Mouse (Mus musculus) liver, embryonic 16.5 days (tissue): Measurements from ENCODE around the gene Klf16. TPM values are rescaled to one million over a fixed set of nuclear protein-coding genes. Genes with fewer than 3 reads are reported as not detected.

ENCODE experiments used
- ATAC-seq: fragments of 200-750 bp; cut with Nextera tagmentation; 2 replicates; pipeline ENCODE4 v1.8.0; 2017; ENCODE audit warnings: low read depth, mild to moderate bottlenecking, moderate number of reproducible peaks, moderate library complexity
- H3K27ac ChIP-seq: fragments of 300-500 bp; sonication (generic); 2 replicates; pipeline ENCODE4 v1.5.1; 2014; ENCODE audit warnings: mild to moderate bottlenecking, low read length
- H3K27me3 ChIP-seq: fragments of 300-500 bp; sonication (generic); 2 replicates; pipeline ENCODE4 v1.6.1; 2014; ENCODE audit warnings: low read depth, low read length, mixed read lengths; ENCODE audit not compliant: control insufficient read depth, insufficient read depth
- H3K36me3 ChIP-seq: fragments of 300-500 bp; sonication (generic); 2 replicates; pipeline ENCODE4 v1.6.1; 2014; ENCODE audit warnings: mild to moderate bottlenecking; ENCODE audit not compliant: control insufficient read depth, insufficient read depth
- H3K4me1 ChIP-seq: fragments of 300-500 bp; sonication (generic); 2 replicates; pipeline ENCODE4 v1.6.1; 2014; ENCODE audit warnings: low read depth, low read length, mixed read lengths; ENCODE audit not compliant: control insufficient read depth
- H3K4me2 ChIP-seq: fragments of 300-500 bp; sonication (generic); 2 replicates; pipeline ENCODE4 v1.6.1; 2014; ENCODE audit warnings: low read depth, low read length, mixed read lengths
- H3K4me3 ChIP-seq: fragments of 300-500 bp; sonication (generic); 2 replicates; pipeline ENCODE4 v1.5.1; 2014; ENCODE audit warnings: low read depth, mild to moderate bottlenecking, low read length
- H3K9ac ChIP-seq: fragments of 300-500 bp; sonication (generic); 2 replicates; pipeline ENCODE4 v1.6.1; 2014; ENCODE audit warnings: low read depth, low read length
- H3K9me3 ChIP-seq: fragments of 300-500 bp; sonication (generic); replicated peaks from 2 replicates; pipeline ENCODE4 v1.6.1; 2016; ENCODE audit warnings: low read length; ENCODE audit not compliant: control insufficient read depth
- WGBS: fragments of 180-500 bp; shearing (Covaris S2); extraction: QIAGEN DNeasy Blood & Tissue Kit; methylation state at CpG from one replicate; pipeline ENCODE4 v1.1.7; 2014; ENCODE audit not compliant: insufficient replicate concordance; 5-methylcytosine and 5-hydroxymethylcytosine counted together
- polyA plus RNA-seq: library from polyadenylated mRNA; unstranded; fragments of >200 nt; fragmentation: Nextera tagmentation; extraction: Ambion mirVana; gene quantifications from 2 replicates; pipeline ENCODE4 v1.2.1, GENCODE M21; 2015

Gene Klf16
- polyA plus RNA-seq, 1 experiment from 2014 or later = 10.7 TPM

- H3K4me1 ChIP-seq = peaks cover 42% of the 10 kb centered on the region
- no peaks in the 10 kb centered on the region for H3K9me3 ChIP-seq
- 0 out of 2 replicates have a peak, but pooled peaks cover under 1% of the 10 kb centered on the region for H3K36me3 ChIP-seq
- peak overlapping the region; percentile 94 for H3K9ac ChIP-seq
- H3K4me2 ChIP-seq = peak overlapping the region; percentile 74
- H3K27ac ChIP-seq = peak overlapping the region; percentile 90
- no peaks in the 10 kb centered on the region for H3K27me3 ChIP-seq
- peak overlapping the region; percentile 91 for H3K4me3 ChIP-seq
- 0% methylated on average over 13 of the region's 13 CpGs for WGBS
- peak; percentile 28 for ATAC-seq
Observed at GRCm38 (mm10) chr10:80560621-80561020, 16.5 kb downstream of the Klf16 start.

GRCm38 (mm10) chr10:80559431-80559830 is 17.7 kb downstream of the Klf16 start:
- WGBS = 78% methylated on average over 7 of the region's 7 CpGs
- H3K4me1 ChIP-seq = peaks cover 50% of the 10 kb centered on the region
- peak overlapping the region; percentile 20; the same call in 1 of the 2 replicates for H3K9ac ChIP-seq
- H3K4me3 ChIP-seq = peak overlapping the region; percentile 13; the same call in 1 of the 2 replicates
- H3K27ac ChIP-seq = 0 out of 2 replicates have a peak overlapping the region, but pooled peaks have one; percentile 11
- no peaks in the 10 kb centered on the region for H3K36me3 ChIP-seq
- ATAC-seq = no peak
- no peaks in the 10 kb centered on the region for H3K9me3 ChIP-seq
- no peaks in the 10 kb centered on the region for H3K27me3 ChIP-seq
- peak overlapping the region; percentile 74 for H3K4me2 ChIP-seq

- Histone ChIP-seq H3K36me3 (no peaks in the 10 kb centered on the region), H3K4me2 (no peak overlapping the region), H3K4me3 (no peak overlapping the region), H3K4me1 (peaks cover 68% of the 10 kb centered on the region), H3K27ac (no peak overlapping the region), H3K27me3 (no peaks in the 10 kb centered on the region), H3K9me3 (no peaks in the 10 kb centered on the region), H3K9ac (no peak overlapping the region)
- 29% methylated on average over 5 of the region's 5 CpGs for WGBS
- no peak for ATAC-seq
Observed at GRCm38 (mm10) chr10:80557346-80557965, 19.7 kb downstream of the Klf16 start.

- Histone ChIP-seq H3K36me3 (peaks cover 9% of the 10 kb centered on the region), H3K4me3 (peak overlapping the region; percentile 39), H3K9ac (peak overlapping the region; percentile 63), H3K9me3 (no peaks in the 10 kb centered on the region), H3K4me2 (peak overlapping the region; percentile 72), H3K27ac (peak overlapping the region; percentile 93), H3K27me3 (no peaks in the 10 kb centered on the region), H3K4me1 (peaks cover 50% of the 10 kb centered on the region)
- 50% methylated on average over 6 of the region's 6 CpGs for whole genome bisulfite sequencing
- peak; percentile 18; the same call in 1 of the 2 replicates for ATAC-seq
Observed at GRCm38 (mm10) chr10:80553997-80554396, 23.1 kb downstream of the Klf16 start.

- ATAC-seq = peak; percentile 93
- Histone ChIP-seq H3K4me1 (peaks cover 50% of the 10 kb centered on the region), H3K4me2 (peak overlapping the region; percentile 72), H3K27me3 (no peaks in the 10 kb centered on the region), H3K9ac (peak overlapping the region; percentile 63), H3K4me3 (peak overlapping the region; percentile 39), H3K27ac (peak overlapping the region; percentile 93), H3K9me3 (no peaks in the 10 kb centered on the region), H3K36me3 (peaks cover 9% of the 10 kb centered on the region)
- WGBS = 16% methylated on average over 8 of the region's 8 CpGs
Observed at GRCm38 (mm10) chr10:80553575-80553974, 23.5 kb downstream of the Klf16 start.

- H3K36me3 ChIP-seq = peaks cover 16% of the 10 kb centered on the region
Observed at GRCm38 (mm10) chr10:80552364-80552763, 24.8 kb downstream of the Klf16 start.

GRCm38 (mm10) chr10:80549279-80549678 is 27.8 kb downstream of the Klf16 start:
- Histone ChIP-seq H3K27ac (no peak overlapping the region), H3K9me3 (no peaks in the 10 kb centered on the region), H3K27me3 (no peaks in the 10 kb centered on the region), H3K4me1 (peaks cover 49% of the 10 kb centered on the region), H3K9ac (no peak overlapping the region), H3K36me3 (peaks cover 42% of the 10 kb centered on the region), H3K4me3 (no peak overlapping the region), H3K4me2 (no peak overlapping the region)
- no peak for ATAC-seq
- 85% methylated on average over 21 of the region's 21 CpGs for WGBS

More at GRCm38 (mm10) chr10:80552364-80552763, 24.8 kb downstream of the Klf16 start:
- ATAC-seq = no peak
- no peak overlapping the region for H3K4me3 ChIP-seq
- no peaks in the 10 kb centered on the region for H3K27me3 ChIP-seq
- 53% methylated on average over 9 of the region's 9 CpGs for WGBS
- no peak overlapping the region for H3K4me2 ChIP-seq
- H3K4me1 ChIP-seq = peaks cover 50% of the 10 kb centered on the region
- H3K9ac ChIP-seq = no peak overlapping the region
- H3K9me3 ChIP-seq = no peaks in the 10 kb centered on the region
- no peak overlapping the region for H3K27ac ChIP-seq

GRCm38 (mm10) chr10:80548428-80549006 is 28.6 kb downstream of the Klf16 start:
- no peak overlapping the region for H3K27ac ChIP-seq
- no peak for ATAC-seq
- H3K27me3 ChIP-seq = no peaks in the 10 kb centered on the region
- WGBS = 62% methylated on average over 10 of the region's 10 CpGs
- no peak overlapping the region for H3K4me3 ChIP-seq
- H3K36me3 ChIP-seq = peaks cover 48% of the 10 kb centered on the region
- H3K9ac ChIP-seq = no peak overlapping the region
- H3K9me3 ChIP-seq = no peaks in the 10 kb centered on the region
- H3K4me2 ChIP-seq = no peak overlapping the region
- H3K4me1 ChIP-seq = peaks cover 41% of the 10 kb centered on the region

- peak overlapping the region; percentile 54 for H3K27ac ChIP-seq
- no peak overlapping the region for H3K4me3 ChIP-seq
- peak overlapping the region; percentile 12; the same call in 1 of the 2 replicates for H3K4me2 ChIP-seq
- H3K4me1 ChIP-seq = peaks cover 31% of the 10 kb centered on the region
- no peak for ATAC-seq
- H3K9me3 ChIP-seq = no peaks in the 10 kb centered on the region
- WGBS = 88% methylated on average over 15 of the region's 15 CpGs
- H3K9ac ChIP-seq = peak overlapping the region; percentile 10; the same call in 1 of the 2 replicates
- peaks cover 58% of the 10 kb centered on the region for H3K36me3 ChIP-seq
- no peaks in the 10 kb centered on the region for H3K27me3 ChIP-seq
Observed at GRCm38 (mm10) chr10:80547539-80547938, 29.6 kb downstream of the Klf16 start.
